Mouse (Mus musculus) liver, embryonic 14.5 days (tissue): ENCODE measurements around the gene Ttpal.

Experiments used
- CTCF ChIP-seq: IDR thresholded peaks from 2 replicates; pipeline ENCODE4 v1.5.1; 2016; ENCODE audit warnings: antibody characterized with exemption, low read depth, control low read depth
- EP300 ChIP-seq: IDR thresholded peaks from 2 replicates; pipeline ENCODE4 v1.6.1; 2016; ENCODE audit warnings: antibody characterized with exemption, low read depth

GRCm38 (mm10) chr2:163554996-163555395, 47.1 kb upstream of the Ttpal start:
- TF ChIP-seq EP300 (no peak), CTCF (no peak)
